Mouse (Mus musculus): ENCODE results near the gene Egr2.

GRCm38 (mm10) chr10:67564509-67564908 lies 29.2 kb downstream of the Egr2 start:
- no peak for TF ChIP-seq POLR2A (IDR thresholded peaks at IDR 0.05; ENCODE audit: borderline replicate concordance, extremely low read depth, low read depth, low read length)
- TF ChIP-seq CTCF (IDR thresholded peaks at IDR 0.05; ENCODE audit: insufficient read depth, low read length) = no peak

Data from lung, adult 2 months (tissue).